Mouse (Mus musculus): ENCODE results near the gene Ldlrad2.
"Not testable (repeated sequence)": the region's sequence is repeated elsewhere in the genome, so short reads cannot be mapped to it uniquely, and the experiment has no call there.

The Ldlrad2 gene

GRCm38 (mm10) chr4:137574469-137574868 lies at the start of gene Ldlrad2:
Gene Ldlrad2, minus strand, starts transcription at chr4:137574569.
- no peak for DNase-seq (ENCODE audit: low spot score)

GRCm38 (mm10) chr4:137622847-137623246 lies 48.5 kb upstream of the Ldlrad2 start:
- no peak for DNase-seq (ENCODE audit: low spot score)

GRCm38 (mm10) chr4:137610256-137610655 lies 35.9 kb upstream of the Ldlrad2 start:
- no peak for DNase-seq (ENCODE audit: low spot score)

GRCm38 (mm10) chr4:137609702-137610101 lies 35.3 kb upstream of the Ldlrad2 start:
- DNase-seq (ENCODE audit: low spot score) = no peak

GRCm38 (mm10) chr4:137609281-137609680 lies 34.9 kb upstream of the Ldlrad2 start:
- DNase-seq (ENCODE audit: low spot score) = no peak

GRCm38 (mm10) chr4:137607023-137607422 lies 32.7 kb upstream of the Ldlrad2 start:
- DNase-seq (ENCODE audit: low spot score) = no peak

- no peak for DNase-seq (ENCODE audit: low spot score)
These were observed 29.2 kb upstream of the Ldlrad2 start for GRCm38 (mm10) chr4:137603449-137604171.

GRCm38 (mm10) chr4:137598577-137598976 lies 24.2 kb upstream of the Ldlrad2 start:
- DNase-seq (ENCODE audit: low spot score) = no peak

- DNase-seq (ENCODE audit: low spot score) = no peak
These were observed 22.8 kb upstream of the Ldlrad2 start for GRCm38 (mm10) chr4:137597098-137597630.

GRCm38 (mm10) chr4:137594496-137595270 lies 20.3 kb upstream of the Ldlrad2 start:
- peak; percentile 74 for DNase-seq (ENCODE audit: low spot score)

GRCm38 (mm10) chr4:137593601-137594495 lies 19.5 kb upstream of the Ldlrad2 start, which contains the start of gene Usp48:
Gene Usp48, plus strand, starts transcription at chr4:137593755.
- peak; percentile 97 for DNase-seq (ENCODE audit: low spot score)

- no peak for DNase-seq (ENCODE audit: low spot score)
These were observed 16.6 kb upstream of the Ldlrad2 start for GRCm38 (mm10) chr4:137590961-137591360.

GRCm38 (mm10) chr4:137589586-137589985 lies 15.2 kb upstream of the Ldlrad2 start:
- DNase-seq (ENCODE audit: low spot score) = no peak

- DNase-seq (ENCODE audit: low spot score) = not testable (repeated sequence)
These were observed 14.7 kb upstream of the Ldlrad2 start for GRCm38 (mm10) chr4:137589095-137589494.

- no peak for DNase-seq (ENCODE audit: low spot score)
These were observed 7.4 kb upstream of the Ldlrad2 start for GRCm38 (mm10) chr4:137581815-137582214.

- DNase-seq (ENCODE audit: low spot score) = no peak
These were observed 5.9 kb upstream of the Ldlrad2 start for GRCm38 (mm10) chr4:137580299-137580698.

GRCm38 (mm10) chr4:137579789-137580188 lies 5.4 kb upstream of the Ldlrad2 start:
- no peak for DNase-seq (ENCODE audit: low spot score)

GRCm38 (mm10) chr4:137578181-137578845 lies 3.9 kb upstream of the Ldlrad2 start:
- DNase-seq (ENCODE audit: low spot score) = no peak

- DNase-seq (ENCODE audit: low spot score) = no peak
These were observed 3.1 kb upstream of the Ldlrad2 start for GRCm38 (mm10) chr4:137577486-137577885.

GRCm38 (mm10) chr4:137569873-137570272 lies 4.5 kb downstream of the Ldlrad2 start:
- DNase-seq (ENCODE audit: low spot score) = no peak

- no peak for DNase-seq (ENCODE audit: low spot score)
These were observed 17.6 kb downstream of the Ldlrad2 start for GRCm38 (mm10) chr4:137556673-137557210.

All from c-Kit-positive CD71-positive TER-119-positive erythroid progenitor cells, embryonic 14.5 days (primary cell).